8 mouse cellular contexts compared by ENCODE assay signal in the genomic region with DNA sequence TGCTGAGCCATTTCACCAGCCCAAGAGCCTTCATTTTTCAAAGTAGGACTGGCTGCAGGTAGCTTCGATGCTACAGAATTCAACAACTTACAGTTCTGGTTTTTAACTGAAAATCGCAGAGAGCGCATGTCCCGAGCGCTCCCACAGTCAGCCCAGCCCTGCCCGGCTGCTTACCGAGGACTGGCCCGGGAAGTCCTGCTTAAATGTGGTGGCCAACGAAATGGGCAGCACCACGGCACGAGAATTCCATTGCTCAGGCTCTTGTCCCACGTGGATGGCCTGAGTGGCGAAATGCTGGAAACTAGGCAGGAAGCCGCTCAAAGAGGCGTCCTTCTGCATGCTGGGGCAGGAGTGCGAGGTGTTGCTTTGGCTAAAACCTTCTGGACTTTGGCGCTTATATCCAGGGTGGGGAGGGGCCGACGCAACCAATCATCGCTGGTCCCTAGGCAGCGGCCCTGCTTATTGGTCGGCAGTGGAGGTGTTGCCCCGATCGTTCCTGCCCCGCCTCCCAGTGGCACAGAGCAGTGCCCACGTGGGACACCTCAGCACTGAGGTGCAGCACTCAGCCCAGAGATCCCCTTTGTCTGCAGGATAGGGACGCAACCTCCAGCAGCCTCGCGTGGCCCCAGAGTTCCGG. TPM values are rescaled to one million over a fixed set of nuclear protein-coding genes. Genes with fewer than 3 reads are reported as not detected.
DNase-seq lines count a peak whose midpoint lies in the region; ATAC-seq and TF ChIP-seq lines count a peak whose summit lies in the region.

Cth (minus strand) TSS at position 386 of the 637 bp plus-strand sequence.

- under 1% methylated on average over 30 of the region's 30 CpGs for WGBS in forebrain, embryonic 14.5 days
- under 1% methylated on average over 30 of the region's 30 CpGs for WGBS in liver, embryonic 15.5 days (ENCODE audit: insufficient replicate concordance)
- 1% methylated on average over 30 of the region's 30 CpGs for WGBS in neural tube, embryonic 13.5 days

- peak within 1 kb of the TSS; percentile 94 for H3K4me2 ChIP-seq in forebrain, embryonic 14.5 days (ENCODE audit: low read length)
- H3K4me2 ChIP-seq in liver, embryonic 15.5 days, result peak within 1 kb of the TSS; percentile 81
- peak within 1 kb of the TSS; percentile 84 for H3K4me2 ChIP-seq in neural tube, embryonic 13.5 days

- intact Hi-C loops in heart, postnatal 10 days (cut with DNase I), result loop anchor here (5.0 kb wide), 1 partner anchor 152 kb away; no protein-coding TSS in a partner anchor

- H3K9ac ChIP-seq in ES-E14 (ENCODE audit: insufficient read depth, low read depth, low read length, poor library complexity, severe bottlenecking), result peak within 1 kb of the TSS; percentile 83
- peak within 1 kb of the TSS; percentile 57 for H3K9ac ChIP-seq in forebrain, embryonic 14.5 days (ENCODE audit: low read length)
- H3K9ac ChIP-seq in liver, embryonic 15.5 days, result peak within 1 kb of the TSS; percentile 47
- peak within 1 kb of the TSS; percentile 41 for H3K9ac ChIP-seq in neural tube, embryonic 13.5 days

- H3K36me3 ChIP-seq in ES-E14 (ENCODE audit: control insufficient read depth, insufficient read depth, low read length, poor library complexity, severe bottlenecking), result peaks cover 2% of the 10 kb centered on the region; the same call in 1 of the 2 replicates
- H3K36me3 ChIP-seq in forebrain, embryonic 14.5 days (ENCODE audit: control insufficient read depth, insufficient read depth, low read length), result no peaks in the 10 kb centered on the region
- no peaks in the 10 kb centered on the region for H3K36me3 ChIP-seq in liver, embryonic 15.5 days (replicated peaks)
- H3K36me3 ChIP-seq in neural tube, embryonic 13.5 days, result no peaks in the 10 kb centered on the region

- no peaks in the 10 kb centered on the region for H3K9me3 ChIP-seq in ES-E14 (ENCODE audit: control insufficient read depth, insufficient read depth, low read depth, low read length)
- no peaks in the 10 kb centered on the region for H3K9me3 ChIP-seq in forebrain, embryonic 14.5 days (replicated peaks; ENCODE audit: control insufficient read depth, low read length)
- no peaks in the 10 kb centered on the region for H3K9me3 ChIP-seq in liver, embryonic 15.5 days (replicated peaks)
- H3K9me3 ChIP-seq in neural tube, embryonic 13.5 days, result no peaks in the 10 kb centered on the region

- peak within 1 kb of the TSS; percentile 71 to 97 for H3K4me3 ChIP-seq in ES-E14 (ENCODE audit: insufficient read depth in 1 of 2, low read depth in 1 of 2, low read length in 2 of 2, poor library complexity in 1 of 2, severe bottlenecking in 1 of 2)
- peak within 1 kb of the TSS; percentile 49 for H3K4me3 ChIP-seq in forebrain, embryonic 14.5 days (ENCODE audit: low read depth, low read length)
- H3K4me3 ChIP-seq in liver, embryonic 15.5 days (replicated peaks), result peak within 1 kb of the TSS; percentile 54
- H3K4me3 ChIP-seq in neural tube, embryonic 13.5 days, result peak within 1 kb of the TSS; percentile 44

- in situ Hi-C loops in ES-E14 (cut with MboI; ENCODE audit: low sequenced_read_pairs in 2 of 2, unreplicated experiment in 2 of 2), result no loop called here

- peak within 1 kb of the TSS; percentile 29; the same call in 1 of the 2 replicates for H3K27ac ChIP-seq in ES-E14 (ENCODE audit: insufficient read depth, low read depth, low read length, poor library complexity, severe bottlenecking)
- H3K27ac ChIP-seq in forebrain, embryonic 14.5 days (ENCODE audit: low read depth, low read length), result no peak within 1 kb of the TSS
- peak within 1 kb of the TSS; percentile 56 for H3K27ac ChIP-seq in liver, embryonic 15.5 days (replicated peaks)
- no peak within 1 kb of the TSS for H3K27ac ChIP-seq in neural tube, embryonic 13.5 days (replicated peaks)

- H3K27me3 ChIP-seq in forebrain, embryonic 14.5 days (replicated peaks; ENCODE audit: control insufficient read depth, insufficient read depth, low read length), result no peaks in the 10 kb centered on the region
- H3K27me3 ChIP-seq in liver, embryonic 15.5 days, result 0 out of 2 replicates have a peak, but pooled peaks cover 9% of the 10 kb centered on the region
- H3K27me3 ChIP-seq in neural tube, embryonic 13.5 days, result no peaks in the 10 kb centered on the region

- peak; percentile 100 for ATAC-seq in forebrain, embryonic 14.5 days
- peak; percentile 97 for ATAC-seq in liver, embryonic 15.5 days (ENCODE audit: insufficient read depth)
- ATAC-seq in neural tube, embryonic 13.5 days (ENCODE audit: low read depth), result peak; percentile 100

- peaks cover 0 to 7% of the 10 kb centered on the region in 2 experiments; a peak in 2 of 4 replicates for H3K4me1 ChIP-seq in ES-E14 (ENCODE audit: control insufficient read depth in 2 of 2, insufficient read depth in 2 of 2, low read length in 2 of 2, poor library complexity in 1 of 2)
- peaks cover 6% of the 10 kb centered on the region; the same call in 1 of the 2 replicates for H3K4me1 ChIP-seq in forebrain, embryonic 14.5 days (ENCODE audit: control insufficient read depth, insufficient read depth, low read length)
- peaks cover 11% of the 10 kb centered on the region for H3K4me1 ChIP-seq in liver, embryonic 15.5 days (replicated peaks)
- peaks cover 7% of the 10 kb centered on the region; the same call in 1 of the 2 replicates for H3K4me1 ChIP-seq in neural tube, embryonic 13.5 days (replicated peaks)

- DNase-seq in ES-E14 (ENCODE audit: low read depth, low spot score), result peak; percentile 86
- peak; percentile 88 for DNase-seq in cerebellum, adult 11-12 months
- DNase-seq in forebrain, embryonic 14.5 days (ENCODE audit: low spot score), result peak; percentile 92
- peak; percentile 85 to 88 for DNase-seq in heart, postnatal 10 days
- peak; percentile 87 to 94 for DNase-seq in kidney, postnatal 4 days
- peak; percentile 55 for DNase-seq in telencephalon, adult 2 months (ENCODE audit: low read depth, low spot score)

TF ChIP-seq in ES-E14, 5 proteins besides CTCF, POLR2A, EP300 and RAD21:
- TF ChIP-seq CHD2 (IDR thresholded peaks at IDR 0.05; ENCODE audit: low read depth, low read length) (peak; percentile 53; the same call in 1 of the 2 replicates), MAFK (IDR thresholded peaks at IDR 0.05; ENCODE audit: insufficient read depth, low read depth, low read length) (no peak)
TF ChIP-seq in ES-E14: peak in this region for 1.

RNA-seq across cellular contexts. Expression of gene Cth, which starts in this region (rescaled TPM):
- total RNA-seq in ES-E14 (2012; rRNA removed), result 70.7 and 76.0 TPM in 2 replicates
- polyA plus RNA-seq in forebrain, embryonic 14.5 days (2014; fragmentation: Nextera tagmentation; extraction: Ambion mirVana), result 5.2 and 5.5 TPM in 2 replicates
- total RNA-seq in heart, postnatal 10 days (2021), result under 1 TPM in 1 of 2 experiments, not detected in 1; 0.17 TPM
- 50.2 and 53.7 TPM in 2 replicates for polyA plus RNA-seq in liver, embryonic 15.5 days (2015; fragmentation: Nextera tagmentation; extraction: Ambion mirVana)
- 2.2 and 2.9 TPM in 2 replicates for polyA plus RNA-seq in neural tube, embryonic 13.5 days (2015; fragmentation: Nextera tagmentation; extraction: Ambion mirVana)

Comparison
In these comparisons a context has a peak if more than half of its experiments do, and no peak if none do; other contexts are left out.
1. RNA of gene Cth (total RNA-seq): 70.7 to 76.0 TPM in ES-E14; 0.17 TPM in heart, postnatal 10 days; every median in the first group is over 10 times any median in the second.
2. Peak in DNase-seq in heart, postnatal 10 days; RNA of the gene not detected or under 1 TPM.
3. H3K27ac ChIP-seq: peak in ES-E14 (single experiment) and liver, embryonic 15.5 days (single experiment); none in forebrain, embryonic 14.5 days (single experiment) and neural tube, embryonic 13.5 days (single experiment).
4. Peak in every context shown above with its lines, with median percentiles within 50 percentile points of each other: DNase-seq, H3K4me3 ChIP-seq, H3K9ac ChIP-seq, ATAC-seq and H3K4me2 ChIP-seq.